Mouse (Mus musculus): ENCODE measurements at regions not wholly inside any gene's neighbourhood (a gene's known extent, or its start where the extent isn't known, plus 50 kb on each side); places are given as distances from the start of the nearest gene placed in this dataset.

DNA sequence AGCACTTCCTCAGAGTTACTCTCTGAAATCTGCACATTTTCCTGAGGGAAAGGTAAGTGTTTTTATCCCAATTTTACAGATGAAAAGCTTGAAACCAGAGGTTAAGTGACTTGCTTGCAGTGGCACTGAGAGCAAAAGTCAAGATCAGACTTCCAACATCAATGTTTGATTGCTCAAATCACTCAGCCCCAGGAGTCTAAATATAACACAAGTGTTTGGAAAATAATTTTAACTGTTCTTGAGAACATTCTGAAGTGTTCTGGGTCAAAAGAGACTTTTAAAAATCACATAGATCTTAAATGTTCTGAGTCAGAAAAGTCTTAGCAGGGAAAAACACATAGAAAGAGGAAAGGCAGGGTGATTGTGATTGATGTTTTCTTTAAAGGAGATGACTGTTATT is 848.6 kb upstream of the Cntnap5a start:
- no peak for DNase-seq

DNA sequence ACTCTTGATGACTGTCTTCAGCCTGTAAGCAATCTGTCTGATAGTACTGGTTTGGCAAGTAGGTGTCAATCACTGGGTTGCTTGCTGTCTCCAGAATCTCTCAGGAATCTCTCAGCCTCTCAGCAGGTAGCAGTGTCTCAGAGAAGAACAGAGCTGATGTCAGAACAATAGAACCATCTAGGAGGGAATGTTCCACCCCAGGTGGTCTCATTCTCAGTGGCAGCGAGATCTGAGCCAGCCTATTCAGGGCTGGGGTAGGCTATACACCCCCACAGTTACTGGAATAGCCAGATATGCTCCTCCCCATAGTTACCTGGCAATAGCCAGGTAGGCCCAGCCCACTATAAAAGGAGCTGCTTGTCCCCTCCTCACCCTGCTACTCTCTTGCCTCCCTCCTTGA is 834.9 kb upstream of the Cntnap5a start:
- DNase-seq, result no peak

DNA sequence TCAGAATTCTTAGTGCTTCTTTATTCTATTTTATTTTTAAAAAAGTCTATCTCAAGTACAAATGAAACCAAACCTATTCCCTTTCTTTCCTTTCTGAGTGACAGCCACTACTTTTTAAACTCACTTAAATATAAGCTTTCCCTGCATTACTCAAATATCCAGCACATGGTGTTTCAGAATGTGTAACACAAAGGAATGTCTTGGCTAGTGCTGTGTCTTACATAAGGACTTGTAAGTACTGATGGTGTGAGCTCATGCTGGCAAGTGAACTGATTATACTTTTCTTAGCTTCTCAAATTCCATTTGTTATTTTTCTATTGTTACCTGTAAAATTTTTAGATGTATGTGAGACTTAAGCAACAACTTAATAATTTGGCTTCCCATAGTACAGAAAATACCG is 823.6 kb upstream of the Cntnap5a start:
- no peak for DNase-seq

GRCm38 (mm10) chr1:114862927-114863326 is 821.6 kb upstream of the Cntnap5a start:
- DNase-seq, result peak; percentile 24

GRCm38 (mm10) chr1:114875791-114876190 is 808.8 kb upstream of the Cntnap5a start:
- DNase-seq, result no peak

Measured in layer of hippocampus, adult 9-11 months (tissue).